Mouse (Mus musculus): Measurements from ENCODE around the gene Olfr474. TPM values are rescaled to one million over a fixed set of nuclear protein-coding genes. Genes with fewer than 3 reads are reported as not detected.

Olfr474 gene
- not detected for total RNA-seq (2023)

DNA sequence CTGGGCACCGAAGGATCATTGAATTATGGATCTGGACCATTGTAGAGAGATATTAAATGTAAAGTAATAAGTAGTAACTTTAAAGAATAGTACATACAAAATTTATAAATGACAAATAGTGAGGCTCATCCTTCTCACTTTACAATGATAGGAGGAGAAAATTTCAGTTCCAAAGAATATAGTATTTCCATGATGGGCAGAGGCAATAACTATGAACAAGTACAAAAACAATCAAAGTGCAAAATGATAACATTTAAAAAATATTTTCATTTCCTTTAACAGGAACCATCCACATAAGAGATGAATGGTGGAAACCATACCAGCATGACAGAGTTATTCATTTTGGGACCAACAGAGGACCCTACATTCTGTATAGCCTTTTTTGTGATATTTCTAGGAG lies at the start of gene Olfr474:
Gene Olfr474, plus strand, starts transcription at position 301 of the 400 bp plus-strand sequence.

DNA sequence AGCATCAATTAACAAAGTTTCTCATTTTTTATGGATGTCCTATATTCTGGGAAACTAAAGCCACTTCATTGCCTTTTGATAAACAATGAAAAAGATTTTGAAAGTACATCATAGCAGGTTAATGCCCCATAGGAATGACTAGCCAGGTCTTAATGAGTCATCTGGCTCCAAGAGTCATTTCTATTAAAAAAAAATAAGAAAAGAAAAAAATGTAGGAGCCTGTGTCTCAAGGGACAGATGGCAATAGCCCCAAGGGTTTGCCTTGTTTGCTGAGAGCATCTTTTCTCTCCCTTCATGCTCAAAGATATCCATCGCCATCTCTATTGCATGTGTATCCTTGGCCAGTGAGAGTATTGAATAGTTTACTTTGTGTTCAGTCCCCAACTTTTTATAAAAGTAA lies 24.3 kb upstream of the Olfr474 start, which contains the start of gene Olfr473:
Gene Olfr473, plus strand, starts transcription at position 301 of the 400 bp plus-strand sequence.

GRCm38 (mm10) chr7:107964503-107964902 lies 10.1 kb downstream of the Olfr474 start, which contains the start of gene Olfr476:
TSS of gene Olfr476 (plus strand) at chr7:107964803.

GRCm38 (mm10) chr7:107986393-107986792 lies 31.9 kb downstream of the Olfr474 start, which contains the start of gene Olfr477:
TSS of gene Olfr477 (plus strand) at chr7:107986693.

Other genes with a start within 250 kb of the Olfr474 start
- gene Cyb5r2, start 196.6 kb upstream of the Olfr474 start, total RNA-seq (2023), result not detected
- gene Ovch2, start 153.4 kb upstream of the Olfr474 start, total RNA-seq (2023), result not detected
- gene Olfr467, start 142.4 kb upstream of the Olfr474 start, total RNA-seq (2023), result not detected
- not detected for gene Olfr469, start 129.1 kb upstream of the Olfr474 start, total RNA-seq (2023)
- gene Olfr470, start 107.2 kb upstream of the Olfr474 start, total RNA-seq (2023), result not detected
- under 1 TPM in 1 of 2 experiments, not detected in 1; 0.17 TPM for gene Olfr472, start 56.7 kb upstream of the Olfr474 start, total RNA-seq (2023)
- gene Olfr473, start 24.2 kb upstream of the Olfr474 start, total RNA-seq (2023), result not detected
- not detected for gene Olfr476, start 10.2 kb downstream of the Olfr474 start, total RNA-seq (2023)
- not detected for gene Olfr477, start 32.0 kb downstream of the Olfr474 start, total RNA-seq (2023)
- not detected for gene Olfr478, start 79.3 kb downstream of the Olfr474 start, total RNA-seq (2023)
- gene Olfr479, start 96.0 kb downstream of the Olfr474 start, total RNA-seq (2023), result not detected
- gene Olfr480, start 112.7 kb downstream of the Olfr474 start, total RNA-seq (2023), result not detected
- not detected for gene Olfr481, start 125.2 kb downstream of the Olfr474 start, total RNA-seq (2023)
- 1 to 10 TPM; 1.8 to 2.3 TPM for gene Olfr482, start 142.9 kb downstream of the Olfr474 start, total RNA-seq (2023)
- gene Olfr483, start 146.2 kb downstream of the Olfr474 start, total RNA-seq (2023), result not detected
- not detected for gene Olfr484, start 172.8 kb downstream of the Olfr474 start, total RNA-seq (2023)
- not detected for gene Olfr485, start 205.2 kb downstream of the Olfr474 start, total RNA-seq (2023)
- gene Olfr486, start 218.1 kb downstream of the Olfr474 start, total RNA-seq (2023), result not detected

Data from T-cell, adult 66 days (primary cell).